Mouse (Mus musculus): ENCODE measurements at regions not wholly inside any gene's neighbourhood (a gene's known extent, or its start where the extent isn't known, plus 50 kb on each side); places are given as distances from the start of the nearest gene placed in this dataset.

DNA sequence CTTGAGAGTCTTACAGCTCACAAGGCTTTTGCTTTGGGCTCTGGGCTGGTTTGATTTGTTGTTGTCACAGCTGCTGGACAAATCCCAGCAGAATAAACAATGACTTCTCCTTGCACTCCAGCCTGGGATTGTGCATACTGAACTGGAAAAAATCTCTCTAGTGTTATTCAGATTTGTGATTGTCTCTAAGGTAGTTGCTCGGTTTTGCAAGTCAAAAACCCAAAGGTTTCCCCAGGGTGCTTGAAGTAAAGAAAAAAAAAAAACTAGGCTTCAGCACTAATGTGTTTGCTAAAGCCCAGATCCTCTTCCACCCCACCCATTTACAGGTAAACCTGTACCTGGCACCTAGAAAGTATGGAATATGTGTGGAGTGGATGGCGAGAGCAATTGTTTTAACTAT is 149.5 kb upstream of the Spef2 start:
- in situ Hi-C loops (cut with MboI, MseI) = no loop called here

DNA sequence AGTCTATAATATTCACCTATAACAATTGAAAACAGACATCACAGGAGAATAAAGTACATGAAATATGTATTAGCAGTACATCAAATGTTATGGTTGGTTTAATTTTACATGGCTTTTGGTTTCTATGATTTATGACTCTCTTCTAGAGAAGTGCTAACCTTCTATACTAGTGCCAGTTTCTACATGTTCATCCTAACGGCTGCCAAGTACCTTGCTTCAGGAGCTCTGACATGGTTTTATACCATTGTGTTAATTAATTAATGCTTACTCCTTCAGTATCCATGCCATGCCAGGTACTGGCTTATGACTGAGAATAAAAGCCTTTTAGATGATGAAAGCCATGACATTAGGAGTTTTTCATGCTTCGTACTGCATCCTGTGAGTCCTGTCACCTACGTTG is 144.5 kb upstream of the Spef2 start:
- in situ Hi-C loops (cut with MboI, MseI) = no loop called here

- in situ Hi-C loops (cut with MboI, MseI) = no loop called here
Measured at GRCm38 (mm10) chr15:9892208-9892607, 143.5 kb upstream of the Spef2 start.

DNA sequence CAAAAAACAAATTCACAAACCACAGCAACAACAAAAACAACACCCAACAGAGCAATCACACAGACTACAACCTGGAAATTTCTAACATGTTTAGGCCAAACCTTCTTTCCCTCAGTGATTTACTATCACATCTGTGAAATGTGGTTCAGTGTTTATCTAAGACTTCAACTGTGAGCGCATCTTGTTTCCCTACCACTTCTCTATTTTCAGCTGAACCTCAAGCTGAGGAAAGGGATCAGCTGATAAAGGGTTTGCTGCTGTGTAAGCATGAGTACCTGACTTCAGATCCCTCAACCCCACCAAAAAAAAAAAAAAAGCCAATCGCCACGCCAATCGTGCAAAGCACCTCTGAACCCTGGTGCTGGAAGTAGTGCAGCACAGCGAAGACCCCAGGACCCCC is 142.8 kb upstream of the Spef2 start:
- in situ Hi-C loops (cut with MboI, MseI) = no loop called here

- in situ Hi-C loops (cut with MboI, MseI) = no loop called here
Measured at GRCm38 (mm10) chr15:9875776-9876175, 127.1 kb upstream of the Spef2 start.

DNA sequence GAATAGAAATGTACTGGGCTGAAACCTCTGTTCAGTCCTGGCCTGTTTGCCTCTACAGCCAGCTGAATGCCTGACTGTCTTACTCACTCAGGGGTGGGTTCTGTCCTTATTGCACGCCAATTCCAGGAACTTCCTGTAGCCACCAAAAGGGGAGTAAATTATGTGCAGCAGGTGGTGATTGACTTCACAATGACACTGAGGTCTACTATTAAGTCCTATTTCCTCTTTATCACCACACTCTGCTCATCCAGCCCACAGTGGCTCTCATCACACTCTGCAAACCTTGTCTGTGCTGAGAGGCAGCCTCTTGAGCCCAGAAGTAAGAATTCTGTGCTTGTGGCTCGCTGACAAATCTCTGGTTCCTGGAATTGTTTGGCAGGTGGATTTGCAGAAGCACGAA is 121.5 kb upstream of the Spef2 start:
- in situ Hi-C loops (cut with MboI, MseI) = no loop called here

DNA sequence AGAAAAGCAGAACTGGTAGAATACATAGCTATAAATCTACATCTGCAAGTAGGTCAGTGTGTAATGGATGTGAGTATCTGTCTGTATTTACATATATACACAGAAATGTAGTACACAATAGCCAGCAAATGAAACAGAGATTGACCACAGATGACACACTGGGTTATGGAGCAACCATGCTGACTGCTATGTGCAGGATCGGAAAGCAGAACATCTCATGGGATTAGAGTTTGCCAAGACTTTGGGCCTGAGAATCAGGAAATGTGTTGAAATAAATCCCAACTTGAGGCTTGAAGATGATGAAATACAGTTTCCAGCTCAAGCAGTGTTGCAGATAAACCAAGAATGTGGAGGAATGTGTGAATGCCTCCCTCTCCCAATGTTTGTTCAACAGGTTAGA is 116.1 kb upstream of the Spef2 start:
- in situ Hi-C loops (cut with MboI, MseI) = loop anchor here (5.0 kb wide), 1 partner anchor 402 kb away; no protein-coding TSS in a partner anchor

DNA sequence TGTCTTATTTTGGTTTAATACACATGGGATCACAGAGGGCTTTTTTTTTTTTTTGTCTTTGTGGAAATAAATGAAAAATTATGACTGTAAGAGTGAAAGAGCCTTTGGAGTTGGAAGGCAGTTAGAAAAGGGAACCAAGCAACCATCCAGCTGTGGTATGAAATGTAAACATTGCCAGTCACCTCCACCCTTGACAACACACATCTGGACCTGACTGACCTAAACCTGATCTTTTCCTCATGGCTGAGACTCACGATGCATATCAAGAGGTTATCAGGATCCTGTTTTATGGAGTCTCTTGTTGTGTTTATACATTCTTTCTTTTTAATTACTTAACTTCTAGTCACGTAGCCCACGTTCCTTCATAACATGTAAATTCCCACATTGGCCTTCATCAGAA is 113.2 kb upstream of the Spef2 start:
- in situ Hi-C loops (cut with MboI, MseI) = no loop called here

DNA sequence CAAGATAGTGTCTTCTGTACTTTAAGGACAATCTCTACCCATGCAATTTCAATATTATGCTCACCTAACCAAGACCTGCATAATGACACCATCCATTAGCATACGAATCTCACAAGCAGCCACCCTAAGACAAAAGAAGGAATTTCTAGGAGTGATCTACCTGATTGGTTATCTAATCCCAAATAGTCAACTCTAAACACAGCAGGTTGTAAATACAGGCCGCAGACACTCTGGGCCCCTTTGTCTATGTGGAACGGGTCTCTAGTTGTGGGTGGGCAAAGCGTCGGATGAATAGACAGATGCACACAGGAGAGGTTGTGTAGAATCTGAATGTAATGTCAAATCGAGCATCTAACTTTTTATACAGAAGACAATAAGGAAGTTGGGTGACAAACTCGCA is 91.0 kb upstream of the Spef2 start:
- in situ Hi-C loops (cut with MboI, MseI) = loop anchor here (5.0 to 10.0 kb wide), 2 partner anchors 83 to 975 kb away; no protein-coding TSS in a partner anchor

DNA sequence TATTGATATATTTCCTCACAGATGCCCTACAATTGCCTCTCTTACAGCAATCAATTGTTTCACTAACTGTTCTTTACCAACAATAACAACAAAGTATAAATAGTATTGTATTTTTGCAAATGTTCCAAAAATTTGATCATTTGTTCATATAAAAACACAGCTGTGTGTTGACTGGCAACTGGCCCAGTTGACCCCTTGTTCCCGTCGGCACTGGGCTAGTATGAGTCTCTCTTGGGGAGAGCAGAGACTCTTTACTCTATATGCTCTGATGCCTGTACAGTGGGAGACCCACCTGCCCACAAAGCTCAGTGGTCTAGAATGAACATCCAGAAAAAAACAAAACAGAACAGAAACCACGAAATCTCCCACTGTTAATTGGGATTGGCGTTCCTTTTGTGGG is 86.4 kb upstream of the Spef2 start:
- in situ Hi-C loops (cut with MboI, MseI) = loop anchor here (5.0 to 10.0 kb wide), 2 partner anchors 87 to 970 kb away; no protein-coding TSS in a partner anchor

GRCm38 (mm10) chr15:9804469-9804868 is 55.8 kb upstream of the Spef2 start:
- in situ Hi-C loops (cut with MboI, MseI) = no loop called here

All from T-helper 2 cell (primary cell).